Mouse (Mus musculus): ENCODE results near the gene Riok2. TPM values are rescaled to one million over a fixed set of nuclear protein-coding genes. Genes with fewer than 3 reads are reported as not detected.

Gene Riok2
- total RNA-seq, 2 experiments from 2014 or later: 12.0 to 13.4 TPM

DNA sequence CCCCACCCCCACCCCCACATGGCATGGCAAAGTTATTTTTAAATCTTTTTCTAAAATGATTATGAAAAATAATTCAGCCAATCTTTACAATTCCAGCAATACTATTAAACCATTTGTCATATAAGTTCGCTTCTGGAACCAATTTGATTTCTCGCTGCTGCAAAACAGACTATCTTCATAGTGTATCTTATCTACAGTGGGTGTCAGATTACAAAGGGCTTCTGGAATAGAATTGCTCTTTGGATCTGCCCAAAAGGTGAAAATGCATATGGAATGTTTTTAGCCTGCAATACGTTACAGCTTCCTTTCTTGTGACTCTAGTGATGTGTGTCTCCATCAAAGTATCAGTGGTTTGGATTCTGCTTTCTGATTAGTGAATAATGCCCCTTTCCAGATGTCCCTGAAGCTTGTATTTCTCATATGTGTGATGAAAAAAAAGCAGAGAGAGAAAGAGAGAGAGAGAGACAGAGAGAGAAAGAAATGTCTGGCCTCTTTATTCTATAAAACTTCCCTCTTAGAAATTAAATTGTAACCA, 29.5 kb downstream of the Riok2 start:
- intact Hi-C loops (cut with DNase I; ENCODE audit: low total_unique reads): no loop called here
- no peak for DNase-seq

DNA sequence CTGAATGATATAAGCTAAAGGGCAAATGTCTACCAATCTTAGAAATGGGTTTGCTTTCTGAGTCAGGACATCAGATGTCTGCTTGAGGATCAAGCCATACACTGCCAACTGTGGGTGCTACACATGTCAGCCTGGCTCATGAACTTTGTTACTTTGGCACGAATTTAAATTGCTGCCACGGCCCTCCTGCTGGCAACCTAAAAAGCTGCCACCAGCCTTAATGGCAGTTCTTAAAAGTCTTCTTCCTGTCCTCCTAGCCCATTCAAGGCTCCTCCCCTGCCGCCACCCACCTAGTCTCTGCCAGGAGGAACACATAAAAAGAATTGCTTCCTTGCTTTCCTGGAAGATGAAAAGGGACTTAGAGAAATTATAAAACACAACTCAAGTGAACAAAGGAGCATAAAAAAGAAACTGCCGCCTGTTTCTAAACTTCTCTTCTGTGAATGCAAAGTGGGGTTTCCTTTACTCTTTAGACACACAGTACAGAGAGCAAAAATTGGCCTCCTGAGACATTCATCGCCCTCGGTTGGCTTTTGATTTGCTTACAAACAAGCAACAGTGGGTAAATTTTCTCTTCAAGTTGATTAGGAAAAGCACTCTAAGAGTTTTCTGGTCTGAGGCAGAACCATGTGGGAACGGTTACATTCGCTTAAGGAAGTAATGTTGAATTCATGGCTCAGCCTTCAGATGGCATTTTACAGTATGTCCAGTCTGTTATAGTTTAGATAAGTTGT, 30.9 kb downstream of the Riok2 start:
- no peak for DNase-seq
- intact Hi-C loops (cut with DNase I; ENCODE audit: low total_unique reads): no loop called here

- intact Hi-C loops (cut with DNase I; ENCODE audit: low total_unique reads): no loop called here
- no peak for DNase-seq
Observed at GRCm38 (mm10) chr17:17405606-17406005, 31.5 kb downstream of the Riok2 start.

DNA sequence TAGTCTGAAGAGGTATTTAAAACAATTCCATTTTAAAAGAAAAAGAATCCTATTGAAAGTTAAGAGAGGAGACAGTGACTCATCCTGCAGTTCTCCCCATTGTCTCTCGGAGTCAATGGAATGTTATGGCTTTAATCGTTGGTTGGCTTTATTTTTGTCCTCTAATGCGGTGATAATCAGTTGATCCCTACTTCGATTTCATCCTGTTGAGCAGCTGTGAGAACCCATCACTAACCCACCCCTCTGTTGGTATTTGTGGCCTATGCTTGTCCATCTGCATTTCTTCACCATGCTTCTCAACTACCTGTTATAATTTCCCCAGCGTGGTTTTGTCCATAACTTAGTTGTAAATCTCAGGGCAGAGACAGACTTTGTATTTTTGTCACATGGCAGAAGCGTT, 34.0 kb downstream of the Riok2 start:
- DNase-seq: no peak
- intact Hi-C loops (cut with DNase I; ENCODE audit: low total_unique reads): no loop called here

DNA sequence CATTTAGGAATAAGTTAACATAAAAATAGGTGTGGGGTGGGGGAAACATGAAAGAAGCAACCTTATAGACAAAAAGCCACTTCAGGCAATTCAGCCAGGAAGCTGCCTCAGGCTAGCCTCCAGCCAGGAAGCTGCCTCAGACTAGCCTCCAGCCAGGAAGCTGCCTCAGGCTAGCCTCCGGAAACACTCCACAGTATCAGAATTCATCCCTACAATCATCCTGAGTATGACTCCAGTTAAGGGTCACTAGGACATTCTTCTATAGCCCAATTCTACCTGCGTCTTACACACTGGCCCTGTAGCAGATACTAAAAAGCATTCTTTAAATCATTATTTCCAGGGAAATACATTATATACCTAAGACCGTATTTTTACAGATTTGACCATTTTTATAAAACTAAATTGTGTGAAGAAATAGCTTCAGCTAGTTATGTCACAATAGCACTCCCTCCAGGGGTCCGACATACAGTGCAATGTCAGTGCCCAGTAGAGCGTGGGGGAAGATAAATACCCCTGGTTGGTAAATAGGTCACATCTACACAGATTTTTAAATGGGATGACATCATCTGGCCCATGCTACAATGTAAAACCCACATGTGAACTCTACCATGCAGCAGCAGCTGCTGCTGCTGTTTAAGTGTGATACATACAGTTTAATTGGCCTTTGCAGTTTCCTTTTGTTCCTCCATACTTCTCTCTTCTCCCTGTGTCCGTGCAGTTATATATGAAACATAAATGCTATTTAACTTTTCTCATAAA, 34.8 kb downstream of the Riok2 start:
- intact Hi-C loops (cut with DNase I; ENCODE audit: low total_unique reads): no loop called here
- DNase-seq: no peak

GRCm38 (mm10) chr17:17409601-17410000, 35.5 kb downstream of the Riok2 start:
- DNase-seq: no peak
- intact Hi-C loops (cut with DNase I; ENCODE audit: low total_unique reads): no loop called here

DNA sequence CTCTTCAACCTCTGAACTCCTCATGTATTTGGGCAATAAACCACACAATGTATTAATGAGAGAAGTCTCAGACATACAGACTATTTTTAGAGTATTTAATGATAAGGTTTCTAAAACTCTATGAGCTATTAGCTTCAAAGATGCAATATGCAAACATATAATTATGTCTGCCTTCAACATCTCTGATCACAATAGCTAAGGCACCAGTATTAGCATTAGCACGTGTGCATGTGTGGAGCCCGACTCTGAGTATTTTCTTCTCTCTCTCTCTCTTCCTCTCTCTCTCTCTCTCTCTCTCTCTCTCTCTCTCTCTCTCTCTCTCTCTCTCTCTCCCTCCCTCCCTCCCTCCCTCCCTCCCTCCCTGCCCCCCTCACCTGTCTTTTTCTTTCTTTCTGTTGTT, 37.3 kb downstream of the Riok2 start:
- no peak for DNase-seq
- intact Hi-C loops (cut with DNase I; ENCODE audit: low total_unique reads): no loop called here

- no peak for DNase-seq
- intact Hi-C loops (cut with DNase I; ENCODE audit: low total_unique reads): no loop called here
Observed at GRCm38 (mm10) chr17:17412176-17412575, 38.1 kb downstream of the Riok2 start.

GRCm38 (mm10) chr17:17414206-17414605, 40.1 kb downstream of the Riok2 start:
- intact Hi-C loops (cut with DNase I; ENCODE audit: low total_unique reads): no loop called here
- no peak for DNase-seq

- intact Hi-C loops (cut with DNase I; ENCODE audit: low total_unique reads): no loop called here
- no peak for DNase-seq
Observed at GRCm38 (mm10) chr17:17424609-17425307, 50.6 kb downstream of the Riok2 start.

DNA sequence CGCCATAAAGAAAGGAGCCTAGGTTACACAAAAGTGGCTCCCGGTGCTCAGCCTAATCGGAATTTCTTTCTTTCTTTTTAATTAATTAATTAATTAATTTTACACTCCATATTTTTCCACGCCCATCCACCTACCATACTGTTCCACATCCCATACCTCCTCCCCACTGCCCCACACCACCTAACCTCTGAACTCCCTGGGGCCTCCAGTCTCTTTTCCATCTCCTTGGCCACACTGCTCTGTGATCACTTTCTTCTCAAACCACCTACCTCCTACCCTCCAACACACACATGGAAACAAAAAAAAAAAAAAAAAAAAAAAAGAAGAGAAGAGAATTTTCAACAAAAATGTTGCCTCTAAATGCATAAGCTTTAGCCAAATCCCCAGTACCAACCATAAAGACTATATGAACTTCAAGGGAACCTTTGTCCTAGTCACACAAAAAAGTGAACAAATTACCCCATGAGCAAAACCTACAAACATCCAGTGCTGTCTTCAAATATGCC, 51.3 kb downstream of the Riok2 start:
- intact Hi-C loops (cut with DNase I; ENCODE audit: low total_unique reads): no loop called here
- no peak for DNase-seq

- intact Hi-C loops (cut with DNase I; ENCODE audit: low total_unique reads): no loop called here
- DNase-seq: no peak
Observed at GRCm38 (mm10) chr17:17425906-17426305, 51.8 kb downstream of the Riok2 start.

- intact Hi-C loops (cut with DNase I; ENCODE audit: low total_unique reads): no loop called here
- no peak for DNase-seq
Observed at GRCm38 (mm10) chr17:17428888-17429287, 54.8 kb downstream of the Riok2 start.

- intact Hi-C loops (cut with DNase I; ENCODE audit: low total_unique reads): no loop called here
- DNase-seq: no peak
Observed at GRCm38 (mm10) chr17:17433679-17434078, 59.6 kb downstream of the Riok2 start.

GRCm38 (mm10) chr17:17438576-17439191, 64.6 kb downstream of the Riok2 start:
- intact Hi-C loops (cut with DNase I; ENCODE audit: low total_unique reads): no loop called here
- DNase-seq: no peak

DNA sequence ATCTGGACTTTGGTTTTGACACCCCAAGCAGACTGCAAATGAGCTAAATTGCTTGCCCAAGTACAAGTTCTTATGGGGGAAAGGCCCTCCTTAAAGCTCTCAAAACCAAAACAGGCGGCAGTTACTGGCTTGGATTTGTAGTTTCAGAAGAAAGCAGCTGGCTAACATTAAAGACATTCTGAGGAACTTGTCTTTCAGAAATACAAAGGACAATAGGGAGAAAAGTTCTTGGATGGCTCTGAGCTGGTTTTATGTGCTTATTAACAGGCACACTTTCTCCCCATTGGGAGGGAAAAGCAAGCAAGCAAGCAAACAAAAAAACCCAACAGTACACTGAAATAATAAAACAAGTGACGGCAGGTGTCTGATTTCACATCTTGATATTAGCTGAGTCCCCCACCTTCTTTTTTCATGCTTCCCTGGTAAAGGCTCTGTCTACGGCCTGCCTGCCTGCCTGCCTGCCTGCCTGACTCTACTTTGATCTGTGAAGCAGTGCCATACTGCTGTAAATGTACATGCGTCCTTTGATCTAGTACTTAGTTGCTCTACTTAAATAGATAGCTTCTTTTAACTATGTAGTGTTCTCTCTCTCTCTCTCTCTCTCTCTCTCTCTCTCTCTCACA, 67.9 kb downstream of the Riok2 start:
- DNase-seq: no peak
- intact Hi-C loops (cut with DNase I; ENCODE audit: low total_unique reads): no loop called here

DNA sequence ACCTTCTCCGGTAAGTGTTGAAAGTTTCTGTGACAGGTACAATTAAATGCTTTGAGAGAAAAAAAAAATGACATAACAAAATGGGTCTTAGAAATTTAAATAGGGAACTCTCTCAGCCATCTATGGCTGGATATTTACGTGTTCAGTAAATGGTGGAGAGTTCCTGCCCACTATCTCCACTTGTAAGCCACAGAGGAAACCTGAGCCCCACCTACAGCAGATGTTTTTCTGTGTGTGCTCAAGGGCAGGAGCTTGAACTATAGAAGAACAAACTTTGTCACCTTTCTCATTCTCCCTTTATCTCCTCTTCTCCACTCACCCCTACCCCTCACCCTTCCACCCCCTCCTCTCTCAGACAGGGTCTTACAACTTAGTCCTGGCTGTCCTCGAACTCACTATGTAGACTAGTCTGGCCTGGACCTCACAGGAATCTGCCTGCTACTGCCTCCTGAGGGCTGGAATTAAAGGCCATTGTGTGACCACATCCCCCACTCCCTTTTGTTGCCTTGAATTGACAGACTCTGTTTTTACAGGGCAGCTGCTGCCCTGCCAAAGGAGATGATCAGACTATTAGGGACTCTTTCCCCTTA, 70.3 kb downstream of the Riok2 start:
- intact Hi-C loops (cut with DNase I; ENCODE audit: low total_unique reads): no loop called here
- no peak for DNase-seq
